Mouse (Mus musculus) sigmoid colon, adult 10 weeks (tissue): ENCODE results near the gene Gm10999. TPM values are rescaled to one million over a fixed set of nuclear protein-coding genes. Genes with fewer than 3 reads are reported as not detected.

Experiments used
- polyA plus RNA-seq: library from polyadenylated mRNA; stranded (reverse); fragments of 350-450 nt; fragmentation: Illumina TruSeq; extraction: RNeasy Lipid Tissue Mini Kit (QIAGEN cat#74804); gene quantifications from one replicate; pipeline ENCODE4 v1.2.3, GENCODE M21; 2014; ENCODE audit warnings: low read depth, low replicate concordance

The Gm10999 gene
- not detected for polyA plus RNA-seq

GRCm38 (mm10) chr8:129131561-129131960 is at the start of gene Gm10999:
Gene Gm10999 (minus strand): TSS chr8:129131661.

Other genes starting within 250 kb of the Gm10999 start
- not detected for gene Ccdc7a, start 66.1 kb downstream of the Gm10999 start, polyA plus RNA-seq
- not detected for gene Ccdc7b, start 64.5 kb downstream of the Gm10999 start, polyA plus RNA-seq
- 78.8 TPM for gene 2610044O15Rik8, start 102.7 kb upstream of the Gm10999 start, polyA plus RNA-seq